Mouse (Mus musculus): ENCODE measurements around the gene Kcnh6.

- TF ChIP-seq CTCF (IDR thresholded peaks at IDR 0.05) (no peak), POLR2A (IDR thresholded peaks at IDR 0.05; ENCODE audit: insufficient read depth, low read depth, low read length) (no peak), EP300 (IDR thresholded peaks at IDR 0.05; ENCODE audit: insufficient read depth, low read depth, low read length) (no peak)
Measured at GRCm38 (mm10) chr11:106044349-106044748, 36.4 kb downstream of the Kcnh6 start.
